Mouse (Mus musculus): Measurements from ENCODE around the gene Klhdc1.

- TF ChIP-seq CTCF (IDR thresholded peaks at IDR 0.05; ENCODE audit: insufficient read depth, low read length) (no peak), POLR2A (IDR thresholded peaks at IDR 0.05; ENCODE audit: borderline replicate concordance, extremely low read depth, low read depth, low read length) (no peak)
Measured at GRCm38 (mm10) chr12:69300391-69300790, 59.4 kb downstream of the Klhdc1 start.
